Mouse (Mus musculus) adrenal gland, adult 8-10 months (tissue): Measurements from ENCODE around the gene 4930415O20Rik. TPM values are rescaled to one million over a fixed set of nuclear protein-coding genes. Genes with fewer than 3 reads are reported as not detected.
A peak's percentile ranks its signal among the peaks of the same experiment; 100 is the strongest.

ENCODE experiments used
- DNase-seq: peaks from one replicate; pipeline ENCODE4 v3.0.0; 2022
- total RNA-seq, 4 experiments: library from RNA; stranded (reverse); gene quantifications; 2 replicates each; pipeline ENCODE4 v1.2.4; 2022

Gene 4930415O20Rik
- total RNA-seq, 4 experiments from 2014 or later, result not detected

- DNase-seq, result peak; percentile 57
Measured at GRCm38 (mm10) chr15:98632107-98632744, 61.4 kb downstream of the 4930415O20Rik start.

GRCm38 (mm10) chr15:98632921-98633320 lies 62.1 kb downstream of the 4930415O20Rik start:
- DNase-seq, result no peak

DNA sequence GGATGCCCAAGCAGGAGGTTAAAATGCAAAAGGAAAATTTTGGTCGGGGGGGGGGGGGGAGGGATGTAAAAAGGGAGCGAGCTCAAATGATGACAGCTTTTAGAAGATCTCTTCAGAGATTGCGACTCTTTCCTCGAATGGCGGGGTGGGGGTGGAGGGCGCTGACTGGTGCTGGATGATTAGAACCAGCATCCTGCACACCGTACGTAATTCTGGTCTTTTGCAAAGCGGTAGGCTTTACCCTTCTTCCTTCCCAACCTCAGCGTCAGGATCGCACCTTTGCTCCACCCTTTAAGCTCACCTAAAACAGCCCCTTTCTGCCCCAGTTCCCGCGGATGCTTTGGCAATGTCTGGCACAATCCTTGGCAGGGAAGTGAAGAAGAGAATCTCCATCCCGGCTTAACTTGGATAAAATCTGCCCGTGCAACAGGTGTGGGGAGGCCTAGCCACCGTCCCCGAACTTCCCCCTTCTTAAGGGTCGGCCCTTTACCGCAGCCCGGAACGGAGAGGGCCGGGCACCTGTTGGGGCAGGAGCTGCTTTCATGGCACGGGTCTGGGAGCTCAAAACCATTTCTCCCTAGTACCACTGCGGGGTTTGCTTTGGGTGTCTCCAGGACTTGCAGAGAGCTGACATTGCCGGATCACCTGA lies 63.1 kb downstream of the 4930415O20Rik start:
- DNase-seq, result no peak

DNA sequence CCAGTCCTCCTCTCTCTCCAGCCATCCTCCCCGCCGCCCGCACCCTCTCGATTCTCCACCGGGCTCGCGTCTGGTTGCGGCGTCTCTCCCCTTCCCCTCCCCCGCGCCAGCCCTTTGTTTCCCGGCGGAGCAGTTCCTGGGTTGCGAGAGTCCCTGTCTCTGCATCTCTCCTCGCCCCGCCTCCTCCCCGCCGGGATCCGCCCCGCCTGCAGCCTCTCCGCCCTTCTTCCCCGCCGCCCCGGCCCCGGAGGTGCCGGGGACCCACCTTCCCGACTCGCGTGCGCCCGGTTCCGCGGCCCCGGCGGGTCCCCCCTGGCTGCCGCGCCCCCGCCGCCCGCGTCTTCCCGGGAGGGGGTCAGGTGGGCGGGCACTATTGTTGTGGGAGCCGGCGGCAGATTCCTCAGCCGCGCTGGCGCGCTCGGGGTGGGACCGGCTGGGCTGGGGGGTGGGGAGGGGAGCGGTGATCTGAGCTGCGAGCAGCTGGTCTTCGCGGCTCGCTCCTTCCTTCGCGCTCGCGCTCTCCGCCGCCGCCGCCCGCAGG lies 63.8 kb downstream of the 4930415O20Rik start:
- peak; percentile 63 for DNase-seq

- no peak for DNase-seq
Measured at GRCm38 (mm10) chr15:98635291-98635841, 64.6 kb downstream of the 4930415O20Rik start.

- DNase-seq, result no peak
Measured at GRCm38 (mm10) chr15:98636517-98636916, 65.7 kb downstream of the 4930415O20Rik start.

DNA sequence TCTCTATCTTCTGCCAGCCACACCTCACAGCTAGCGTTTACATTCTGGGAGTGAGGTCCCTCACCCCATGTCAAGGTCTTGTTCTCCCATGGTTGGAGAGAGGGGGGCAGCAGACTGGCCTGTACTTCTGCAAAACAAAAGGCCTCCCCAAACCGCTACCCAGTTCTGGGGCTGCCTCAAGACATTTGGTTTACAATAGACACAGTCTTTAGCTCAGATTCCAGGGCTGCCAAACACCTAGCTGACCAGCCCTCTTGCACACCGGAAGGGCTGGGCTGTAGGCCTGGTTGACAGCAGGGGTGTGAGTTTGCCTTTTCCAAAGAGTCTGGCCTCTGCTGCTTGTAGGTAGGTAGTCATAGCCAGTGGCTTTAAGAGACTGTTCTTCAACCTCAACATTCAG lies 66.4 kb downstream of the 4930415O20Rik start:
- no peak for DNase-seq

Other genes starting within 250 kb of the 4930415O20Rik start
- gene Olfr284, start 230.0 kb upstream of the 4930415O20Rik start, total RNA-seq, result not detected
- gene Olfr283, start 190.1 kb upstream of the 4930415O20Rik start, total RNA-seq, result not detected
- not detected for gene Olfr282, start 139.8 kb upstream of the 4930415O20Rik start, total RNA-seq
- gene Olfr281, start 118.4 kb upstream of the 4930415O20Rik start, total RNA-seq, result not detected
- gene OR5BS1P, start 101.1 kb upstream of the 4930415O20Rik start, total RNA-seq, result not detected
- not detected for gene Lalba, start 88.3 kb upstream of the 4930415O20Rik start, total RNA-seq
- gene Olfr279, start 78.6 kb upstream of the 4930415O20Rik start, total RNA-seq, result not detected
- gene Kansl2, start 36.7 kb upstream of the 4930415O20Rik start, total RNA-seq, result 100 to 1,000 TPM in 2 of 4 experiments, 10 to 100 TPM in 2; 89.8 to 123 (median 106) TPM
- gene Ccnt1, start 81 bp upstream of the 4930415O20Rik start, total RNA-seq, result 10 to 100 TPM; 45.2 to 56.6 (median 46.5) TPM
- 10 to 100 TPM; 35.2 to 66.9 (median 56.7) TPM for gene Adcy6, start 39.1 kb downstream of the 4930415O20Rik start, total RNA-seq
- 10 to 100 TPM; 13.4 to 19.6 (median 15.7) TPM for gene Cacnb3, start 59.8 kb downstream of the 4930415O20Rik start, total RNA-seq
- 100 to 1,000 TPM in 1 of 4 experiments, 10 to 100 TPM in 3; 68.9 to 100 (median 85.6) TPM for gene Ddx23, start 91.9 kb downstream of the 4930415O20Rik start, total RNA-seq
- 1 to 10 TPM; 2.5 to 9.7 (median 4.0) TPM for gene Rnd1, start 106.5 kb downstream of the 4930415O20Rik start, total RNA-seq
- gene Ccdc65, start 137.2 kb downstream of the 4930415O20Rik start, total RNA-seq, result under 1 TPM; 0.59 to 0.90 (median 0.82) TPM
- gene Fkbp11, start 157.2 kb downstream of the 4930415O20Rik start, total RNA-seq, result 10 to 100 TPM in 1 of 4 experiments, 1 to 10 TPM in 3; 7.1 to 14.4 (median 9.8) TPM
- 100 to 1,000 TPM; 153 to 163 (median 159) TPM for gene Arf3, start 192.2 kb downstream of the 4930415O20Rik start, total RNA-seq
- gene Wnt10b, start 207.1 kb downstream of the 4930415O20Rik start, total RNA-seq, result 10 to 100 TPM in 1 of 4 experiments, 1 to 10 TPM in 1, under 1 TPM in 2; 0.49 to 12.9 (median 5.0) TPM
- gene Wnt1, start 218.9 kb downstream of the 4930415O20Rik start, total RNA-seq, result not detected
- 1 to 10 TPM in 1 of 4 experiments, under 1 TPM in 3; 0.29 to 1.1 (median 0.61) TPM for gene Ddn, start 238.5 kb downstream of the 4930415O20Rik start, total RNA-seq